Mouse (Mus musculus) heart, embryonic 16.5 days (tissue): Measurements from ENCODE around the gene Arl2. TPM values are rescaled to one million over a fixed set of nuclear protein-coding genes. Genes with fewer than 3 reads are reported as not detected.
A peak's percentile ranks its signal among the peaks of the same experiment; 100 is the strongest.
"Not testable (repeated sequence)": the region's sequence is repeated elsewhere in the genome, so short reads cannot be mapped to it uniquely, and the experiment has no call there.

ENCODE experiments used
- ATAC-seq: fragments of 200-750 bp; cut with Nextera tagmentation; replicated peaks from 2 replicates; pipeline ENCODE4 v1.8.0; 2017; ENCODE audit warnings: moderate number of reproducible peaks; ENCODE audit not compliant: insufficient read depth, low FRiP score; ENCODE audit errors: extremely low read depth
- H3K27ac ChIP-seq: fragments of 300-500 bp; sonication (generic); 2 replicates; pipeline ENCODE4 v1.5.1; 2014; ENCODE audit warnings: mild to moderate bottlenecking, low read length, control low read depth, moderate library complexity
- H3K27me3 ChIP-seq: fragments of 300-500 bp; sonication (generic); 2 replicates; pipeline ENCODE4 v1.6.1; 2014; ENCODE audit warnings: low read length, mixed read lengths; ENCODE audit not compliant: control insufficient read depth, insufficient read depth
- H3K36me3 ChIP-seq: fragments of 300-500 bp; sonication (generic); 2 replicates; pipeline ENCODE4 v1.6.1; 2014; ENCODE audit not compliant: control insufficient read depth, insufficient read depth
- H3K4me1 ChIP-seq: fragments of 300-500 bp; sonication (generic); 2 replicates; pipeline ENCODE4 v1.6.1; 2014; ENCODE audit warnings: low read length, mixed read lengths; ENCODE audit not compliant: control insufficient read depth, insufficient read depth
- H3K4me2 ChIP-seq: fragments of 300-500 bp; sonication (generic); 2 replicates; pipeline ENCODE4 v1.6.1; 2014; ENCODE audit warnings: low read depth, mild to moderate bottlenecking, control low read depth, low read length
- H3K4me3 ChIP-seq: fragments of 300-500 bp; sonication (generic); 2 replicates; pipeline ENCODE4 v1.5.1; 2014; ENCODE audit warnings: mild to moderate bottlenecking, control low read depth, low read length
- H3K9ac ChIP-seq: fragments of 300-500 bp; sonication (generic); 2 replicates; pipeline ENCODE4 v1.6.1; 2014; ENCODE audit warnings: low read length, control low read depth
- H3K9me3 ChIP-seq: fragments of 300-500 bp; sonication (generic); replicated peaks from 2 replicates; pipeline ENCODE4 v1.6.1; 2016; ENCODE audit warnings: low read length; ENCODE audit not compliant: control insufficient read depth
- WGBS: fragments of 180-500 bp; shearing (Covaris S2); extraction: QIAGEN DNeasy Blood & Tissue Kit; methylation state at CpG from one replicate; pipeline ENCODE4 v1.1.7; 2014; 5-methylcytosine and 5-hydroxymethylcytosine counted together
- polyA plus RNA-seq: library from polyadenylated mRNA; unstranded; fragments of >200 nt; fragmentation: Nextera tagmentation; extraction: Ambion mirVana; gene quantifications from 2 replicates; pipeline ENCODE4 v1.2.1, GENCODE M21; 2015

Gene Arl2
- polyA plus RNA-seq, 1 experiment from 2014 or later: 77.2 TPM

DNA sequence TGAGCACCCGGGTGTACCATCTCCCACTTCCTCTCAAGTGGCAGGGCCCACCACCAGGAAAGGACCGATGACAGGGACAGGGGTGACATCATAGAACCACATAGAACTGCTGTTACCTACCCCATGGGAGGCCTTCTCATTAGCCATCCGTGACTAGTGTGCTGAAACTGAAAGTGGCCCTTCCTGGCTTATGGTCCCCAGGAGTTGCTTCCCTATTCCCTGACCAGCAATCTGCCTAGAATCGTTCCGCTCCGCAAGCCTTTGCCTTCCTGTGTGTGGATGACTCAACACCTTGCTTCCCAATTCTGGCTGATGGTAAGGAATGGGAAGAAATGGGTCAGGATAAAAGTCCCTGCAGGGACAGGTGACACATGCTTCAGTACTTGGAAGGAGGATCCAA is 15.9 kb upstream of the Arl2 start:
- no peak overlapping the region for H3K27ac ChIP-seq
- no peak overlapping the region for H3K4me2 ChIP-seq
- no peak for ATAC-seq
- no peaks in the 10 kb centered on the region for H3K9me3 ChIP-seq
- H3K4me3 ChIP-seq: no peak overlapping the region
- H3K9ac ChIP-seq: no peak overlapping the region
- H3K4me1 ChIP-seq: no peaks in the 10 kb centered on the region
- 58% methylated on average over 6 of the region's 6 CpGs for WGBS
- no peaks in the 10 kb centered on the region for H3K36me3 ChIP-seq
- H3K27me3 ChIP-seq: no peaks in the 10 kb centered on the region

DNA sequence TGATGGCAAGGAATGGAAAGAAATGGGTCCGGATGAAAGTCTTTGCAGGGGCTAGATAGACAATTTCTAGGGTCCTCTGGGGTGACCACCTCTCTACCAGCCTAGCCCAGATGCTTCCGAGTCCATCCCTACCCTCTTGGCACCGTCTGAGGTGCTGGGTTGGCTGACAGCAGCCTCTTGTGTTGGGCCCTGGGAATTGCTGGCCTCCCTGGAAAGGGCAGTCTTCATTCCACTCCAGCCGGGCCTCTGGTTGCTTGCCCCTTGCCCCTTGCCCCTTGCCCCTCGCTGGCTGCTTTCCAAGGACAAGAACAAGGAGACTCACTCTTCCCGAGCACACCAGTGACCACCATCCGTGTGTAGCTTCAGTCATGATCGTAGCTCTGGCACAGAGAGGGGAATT is 15.0 kb upstream of the Arl2 start:
- Histone ChIP-seq H3K27me3 (no peaks in the 10 kb centered on the region), H3K36me3 (no peaks in the 10 kb centered on the region), H3K4me2 (no peak overlapping the region), H3K9ac (no peak overlapping the region), H3K27ac (no peak overlapping the region), H3K9me3 (no peaks in the 10 kb centered on the region), H3K4me1 (no peaks in the 10 kb centered on the region), H3K4me3 (no peak overlapping the region)
- ATAC-seq: no peak
- WGBS: 58% methylated on average over 8 of the region's 8 CpGs

- WGBS: 76% methylated on average over 9 of the region's 9 CpGs
- Histone ChIP-seq H3K4me2 (no peak overlapping the region), H3K36me3 (no peaks in the 10 kb centered on the region), H3K4me3 (no peak overlapping the region), H3K9ac (no peak overlapping the region), H3K27ac (no peak overlapping the region), H3K27me3 (no peaks in the 10 kb centered on the region), H3K9me3 (no peaks in the 10 kb centered on the region), H3K4me1 (no peaks in the 10 kb centered on the region)
- ATAC-seq: no peak
These were observed 13.8 kb upstream of the Arl2 start for GRCm38 (mm10) chr19:6155174-6155573.

DNA sequence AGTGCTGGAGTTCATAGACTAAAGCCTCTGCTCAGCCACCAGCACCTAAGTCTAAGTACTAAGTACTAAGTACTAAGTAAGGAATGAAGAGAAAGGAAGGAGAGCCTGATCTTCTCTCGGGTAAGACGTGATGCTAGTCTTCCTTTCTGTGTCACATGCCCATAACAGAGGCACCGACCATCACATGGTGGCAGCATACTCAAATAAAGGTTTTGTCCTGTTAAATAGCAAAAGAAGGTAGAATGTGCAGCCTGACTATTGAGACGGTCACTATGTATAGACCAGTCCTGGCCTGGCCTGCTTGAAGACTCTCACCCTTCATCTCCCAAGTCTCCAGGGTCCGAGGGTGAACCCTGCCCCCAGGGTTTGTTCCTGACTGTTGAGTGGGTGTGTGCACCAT is 3.5 kb upstream of the Arl2 start:
- no peak overlapping the region for H3K9ac ChIP-seq
- no peak for ATAC-seq
- H3K27me3 ChIP-seq: no peaks in the 10 kb centered on the region
- no peak overlapping the region for H3K27ac ChIP-seq
- 61% methylated on average over 5 of the region's 5 CpGs for WGBS
- H3K36me3 ChIP-seq: no peaks in the 10 kb centered on the region
- H3K4me2 ChIP-seq: no peak overlapping the region
- 0 out of 2 replicates have a peak, but pooled peaks cover 3% of the 10 kb centered on the region for H3K9me3 ChIP-seq
- peaks cover 5% of the 10 kb centered on the region; the same call in 1 of the 2 replicates for H3K4me1 ChIP-seq
- H3K4me3 ChIP-seq: no peak overlapping the region

GRCm38 (mm10) chr19:6140678-6141393 is 512 bp downstream of the Arl2 start, which contains the start of gene Batf2:
Gene Batf2, plus strand, starts transcription at chr19:6140983.
- Histone ChIP-seq H3K36me3 (no peaks in the 10 kb centered on the region), H3K9me3 (0 out of 2 replicates have a peak, but pooled peaks cover 3% of the 10 kb centered on the region), H3K4me3 (peak within 1 kb of the TSS; percentile 76), H3K27ac (peak within 1 kb of the TSS; percentile 85), H3K4me1 (peaks cover 6% of the 10 kb centered on the region; the same call in 1 of the 2 replicates), H3K4me2 (peak within 1 kb of the TSS; percentile 89), H3K9ac (peak within 1 kb of the TSS; percentile 86), H3K27me3 (no peaks in the 10 kb centered on the region)
- ATAC-seq: peak; percentile 93
- WGBS: under 1% methylated on average over 66 of the region's 68 CpGs

- Histone ChIP-seq H3K4me2 (peak overlapping the region; percentile 89), H3K27ac (peak overlapping the region; percentile 85), H3K27me3 (no peaks in the 10 kb centered on the region), H3K9me3 (0 out of 2 replicates have a peak, but pooled peaks cover 3% of the 10 kb centered on the region), H3K4me1 (peaks cover 6% of the 10 kb centered on the region; the same call in 1 of the 2 replicates), H3K4me3 (peak overlapping the region; percentile 76), H3K36me3 (no peaks in the 10 kb centered on the region), H3K9ac (peak overlapping the region; percentile 86)
- ATAC-seq: no peak
- 6% methylated on average over 16 of the region's 16 CpGs for WGBS
These were observed 1.0 kb downstream of the Arl2 start for GRCm38 (mm10) chr19:6140374-6140677.

GRCm38 (mm10) chr19:6139701-6140100 is 1.6 kb downstream of the Arl2 start:
- Histone ChIP-seq H3K4me3 (no peak overlapping the region), H3K4me2 (peak overlapping the region; percentile 89), H3K9me3 (0 out of 2 replicates have a peak, but pooled peaks cover 3% of the 10 kb centered on the region), H3K4me1 (peaks cover 6% of the 10 kb centered on the region; the same call in 1 of the 2 replicates), H3K9ac (no peak overlapping the region; the same call in 1 of the 2 replicates), H3K27ac (no peak overlapping the region), H3K27me3 (no peaks in the 10 kb centered on the region), H3K36me3 (no peaks in the 10 kb centered on the region)
- WGBS: 93% methylated on average over 6 of the region's 6 CpGs
- no peak for ATAC-seq

DNA sequence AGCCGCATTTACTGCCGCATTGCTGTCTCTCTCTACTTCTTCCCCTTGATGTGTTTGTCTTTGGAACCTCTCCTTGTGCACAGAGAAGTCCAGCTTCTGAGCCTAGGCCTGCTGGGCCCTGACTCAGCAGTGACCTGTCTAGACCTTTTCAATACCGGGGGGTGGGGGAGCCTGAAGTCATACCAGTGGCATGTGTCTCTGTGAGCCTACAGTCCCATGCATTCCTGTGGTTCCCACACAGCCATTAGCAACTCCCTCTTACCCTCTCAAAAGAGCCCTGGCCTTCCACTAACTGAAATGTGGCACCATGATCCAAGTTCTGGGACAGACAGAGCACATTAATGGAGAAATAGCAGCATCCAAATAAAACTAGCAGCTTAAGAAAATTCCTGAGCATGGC is 5.0 kb downstream of the Arl2 start:
- 77% methylated on average over 3 of the region's 3 CpGs for WGBS
- Histone ChIP-seq H3K27ac (no peak overlapping the region), H3K9ac (no peak overlapping the region), H3K36me3 (no peaks in the 10 kb centered on the region), H3K4me3 (no peak overlapping the region), H3K4me1 (peaks cover 6% of the 10 kb centered on the region; the same call in 1 of the 2 replicates), H3K9me3 (no peaks in the 10 kb centered on the region), H3K27me3 (no peaks in the 10 kb centered on the region), H3K4me2 (no peak overlapping the region)
- no peak for ATAC-seq

- H3K4me2 ChIP-seq, H3K4me1 ChIP-seq, H3K27me3 ChIP-seq, H3K9ac ChIP-seq, H3K27ac ChIP-seq, H3K36me3 ChIP-seq, H3K9me3 ChIP-seq, ATAC-seq, H3K4me3 ChIP-seq: not testable (repeated sequence)
- WGBS: 42% methylated on average over 1 of the region's 1 CpGs
These were observed 8.2 kb downstream of the Arl2 start for GRCm38 (mm10) chr19:6133197-6133596.
